Mouse (Mus musculus) retina, adult 2 months (tissue): Measurements from ENCODE around the gene Gab3.
A peak's percentile ranks its signal among the peaks of the same experiment; 100 is the strongest.
"Not testable (repeated sequence)": the region's sequence is repeated elsewhere in the genome, so short reads cannot be mapped to it uniquely, and the experiment has no call there.

Experiments
- DNase-seq: peaks from one replicate; pipeline ENCODE4 v3.0.0-alpha.2; 2012; ENCODE audit warnings: low read depth, low spot score

Gab3 gene

GRCm38 (mm10) chrX:75035162-75035561 is 50.1 kb downstream of the Gab3 start:
- no peak for DNase-seq

- not testable (repeated sequence) for DNase-seq
Measured at GRCm38 (mm10) chrX:75034054-75034453, 51.2 kb downstream of the Gab3 start.

GRCm38 (mm10) chrX:74983734-74984133 is 101.5 kb downstream of the Gab3 start:
- DNase-seq: no peak

GRCm38 (mm10) chrX:74962899-74963298 is 122.4 kb downstream of the Gab3 start:
- peak; percentile 1 for DNase-seq

- DNase-seq: not testable (repeated sequence)
Measured at GRCm38 (mm10) chrX:74959161-74959560, 126.1 kb downstream of the Gab3 start.
